Mouse (Mus musculus) kidney, adult 18-20 months (tissue): ENCODE results near the gene Phf5a.

Source experiments
- DNase-seq: peaks from one replicate; pipeline ENCODE4 v3.0.0; 2021

Phf5a gene

DNA sequence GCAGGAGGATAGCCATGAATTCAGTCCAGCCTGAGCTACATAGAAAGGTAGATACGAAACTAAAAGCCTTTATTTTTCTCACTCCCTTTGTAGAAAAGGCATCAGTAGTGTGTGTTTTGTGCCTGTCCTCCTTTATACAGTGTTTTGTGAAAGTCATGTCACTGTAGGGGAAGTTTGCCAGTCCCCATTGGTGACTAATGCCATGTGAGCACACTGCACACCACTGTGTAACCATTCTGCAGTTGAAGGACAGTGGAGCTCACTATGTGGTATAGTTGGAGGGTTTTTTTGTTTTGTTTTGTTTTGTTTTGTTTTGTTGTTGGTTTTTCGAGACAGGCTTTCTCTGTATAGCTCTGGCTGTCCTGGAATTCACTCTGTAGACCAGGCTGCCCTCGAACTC, 53.3 kb downstream of the Phf5a start:
- DNase-seq, result no peak

DNA sequence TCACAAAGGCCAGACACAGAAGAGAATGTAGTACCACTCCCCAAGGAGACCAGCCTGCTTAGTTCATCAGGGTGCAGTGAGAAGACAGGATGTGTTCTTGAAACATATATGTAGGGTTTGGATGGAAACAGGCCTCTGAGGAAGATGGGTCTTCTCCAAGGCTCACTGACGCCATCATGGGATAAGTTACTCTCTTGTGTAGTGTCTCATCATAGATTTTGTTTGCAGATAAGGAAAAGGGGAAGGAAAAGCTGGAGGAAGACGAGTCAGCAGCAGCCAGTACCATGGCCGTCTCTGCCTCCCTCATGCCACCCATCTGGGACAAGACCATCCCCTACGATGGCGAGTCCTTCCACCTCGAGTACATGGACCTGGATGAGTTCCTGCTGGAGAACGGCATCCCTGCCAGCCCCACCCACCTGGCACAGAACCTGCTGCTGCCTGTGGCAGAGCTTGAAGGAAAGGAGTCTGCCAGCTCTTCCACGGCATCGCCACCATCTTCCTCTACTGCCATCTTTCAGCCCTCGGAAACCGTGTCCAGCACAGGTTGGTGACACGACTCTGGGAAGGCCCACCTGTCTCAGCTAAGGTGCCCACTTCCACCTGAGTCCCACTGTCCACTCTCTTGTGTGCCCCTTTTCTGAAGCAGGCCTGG, 56.9 kb downstream of the Phf5a start:
- no peak for DNase-seq
